Mouse (Mus musculus) erythroblast, embryonic 14.5 days (primary cell): ENCODE measurements around the gene Hist2h2bb.

ENCODE experiments used
- GATA1 ChIP-seq: IDR thresholded peaks from 2 replicates; pipeline ENCODE4 v1.6.1; 2012; ENCODE audit warnings: low read length, inconsistent platforms, mixed read lengths
- TAL1 ChIP-seq: IDR thresholded peaks from 3 replicates; pipeline ENCODE4 v1.6.1; 2012; ENCODE audit warnings: low read length, inconsistent platforms, mixed read lengths

- no peak for TF ChIP-seq TAL1
- TF ChIP-seq GATA1: no peak
Observed at GRCm38 (mm10) chr3:96299562-96299961, 30.0 kb downstream of the Hist2h2bb start.
